Mouse (Mus musculus): ENCODE measurements around the gene Srpk2. TPM values are rescaled to one million over a fixed set of nuclear protein-coding genes. Genes with fewer than 3 reads are reported as not detected.
"Not testable (repeated sequence)": the region's sequence is repeated elsewhere in the genome, so short reads cannot be mapped to it uniquely, and the experiment has no call there.

Srpk2 gene
- polyA plus RNA-seq, 2 experiments from 2014 or later = 85.5 to 86.7 TPM

DNA sequence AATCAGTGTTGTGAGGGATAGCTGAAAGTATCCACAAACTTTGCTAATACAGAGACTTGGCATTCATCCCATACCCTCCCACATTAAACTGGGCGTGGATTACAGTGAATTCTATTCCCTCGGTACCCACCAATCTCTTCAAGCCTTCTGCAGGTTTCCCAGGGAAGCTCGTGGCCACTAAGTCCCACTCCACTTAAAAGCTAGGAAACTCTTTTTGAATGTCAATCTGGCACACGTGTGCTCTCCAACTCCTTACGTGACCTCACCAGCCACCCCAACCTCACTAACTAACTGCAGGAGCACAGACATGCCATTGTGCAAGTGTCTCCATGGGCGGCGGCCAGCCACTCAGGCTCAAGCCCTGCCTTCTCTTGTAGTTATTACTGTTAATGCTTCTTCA lies 12.3 kb downstream of the Srpk2 start:
- no peak for ATAC-seq

DNA sequence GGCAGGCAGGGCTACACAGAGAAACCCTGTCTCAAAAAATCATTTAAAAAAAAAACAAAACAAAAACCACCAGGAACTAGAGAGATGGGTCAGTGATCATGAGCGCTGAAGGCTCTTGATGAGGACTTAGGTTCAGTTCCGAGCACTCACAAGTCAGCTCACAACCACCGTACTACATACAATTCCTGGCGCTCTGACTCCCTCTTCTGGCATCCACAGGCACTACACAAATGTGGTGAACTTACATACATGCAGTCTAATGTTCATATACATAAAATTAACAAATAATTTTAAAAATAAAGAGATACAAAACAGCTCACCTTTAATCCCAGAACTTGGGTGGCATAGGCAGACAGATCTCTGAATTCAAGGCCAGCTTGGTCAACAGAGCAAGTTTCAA lies 13.5 kb downstream of the Srpk2 start:
- no peak for ATAC-seq

DNA sequence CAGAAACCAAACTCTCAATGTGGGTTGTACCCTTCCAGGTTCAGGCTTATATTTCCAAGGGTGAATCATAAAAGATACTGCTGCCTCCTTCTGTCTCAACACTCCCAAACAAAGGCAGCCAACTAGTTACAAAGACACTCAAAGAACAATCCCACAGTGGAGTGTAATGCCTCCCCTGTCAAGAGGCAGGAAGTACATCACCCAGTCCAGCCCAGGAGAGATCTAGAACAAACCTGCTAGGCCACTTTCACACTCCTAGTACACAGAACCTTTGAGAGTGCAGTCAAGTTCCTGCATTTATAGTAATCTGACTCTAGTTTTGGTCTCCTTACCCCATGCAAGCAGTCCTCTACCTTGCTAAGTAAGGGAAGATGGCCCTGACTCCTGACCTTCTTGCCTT lies 18.5 kb downstream of the Srpk2 start:
- no peak for ATAC-seq

DNA sequence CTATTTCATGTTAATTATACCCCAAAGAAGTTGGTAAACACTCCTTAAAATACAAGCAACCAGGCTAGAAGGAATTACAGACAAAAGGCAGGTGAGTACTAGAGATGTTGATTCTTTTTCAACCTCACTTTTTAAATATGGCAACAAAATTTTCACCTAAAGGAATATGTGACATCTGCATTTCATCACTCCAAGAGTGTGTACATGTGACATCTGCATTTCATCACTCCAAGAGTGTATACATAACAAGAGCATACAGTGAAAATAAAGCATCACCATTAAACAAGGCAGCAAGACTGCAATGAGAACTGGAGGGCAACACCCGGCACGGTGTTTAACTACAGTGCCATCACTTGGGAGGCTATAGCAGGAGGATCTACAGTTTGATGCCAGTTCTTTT lies 23.2 kb downstream of the Srpk2 start:
- ATAC-seq = no peak

DNA sequence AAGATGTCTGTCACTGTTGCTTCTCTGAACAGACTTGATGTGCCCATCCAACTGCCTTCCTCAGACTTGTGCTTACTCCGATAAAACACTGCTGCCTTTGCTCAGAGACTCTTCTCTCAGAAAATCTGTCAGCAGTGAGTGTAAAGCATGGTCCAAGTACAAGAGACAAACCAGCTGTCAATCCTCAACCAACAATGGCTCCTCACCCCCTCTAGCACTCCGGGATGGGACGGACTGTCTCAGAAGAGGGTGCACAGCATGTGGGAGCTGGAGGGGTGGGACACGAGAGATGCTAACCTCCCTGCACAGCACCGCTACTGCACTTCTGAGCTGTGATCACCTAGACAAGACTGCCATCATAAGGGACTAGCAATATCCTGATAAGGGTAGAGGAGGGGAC lies 26.4 kb downstream of the Srpk2 start:
- ATAC-seq = no peak

DNA sequence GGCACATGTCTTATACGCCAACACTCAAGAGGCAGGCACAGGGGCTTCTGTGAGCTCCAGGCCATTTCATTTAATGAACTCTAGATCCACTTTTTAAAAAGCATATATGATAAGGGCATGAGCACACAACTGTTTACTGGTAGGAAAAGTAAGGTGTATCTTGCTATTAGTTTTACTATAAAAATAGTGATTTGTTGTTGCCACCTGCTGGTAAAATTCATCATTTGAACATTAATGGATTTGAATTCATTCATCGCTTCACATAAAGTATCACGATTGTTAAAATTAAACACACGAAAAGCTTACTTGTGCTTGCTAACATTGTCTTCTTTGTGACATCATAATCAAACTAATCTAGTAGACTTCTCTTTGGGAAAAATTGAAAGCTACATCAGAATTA lies 27.8 kb downstream of the Srpk2 start:
- no peak for ATAC-seq

DNA sequence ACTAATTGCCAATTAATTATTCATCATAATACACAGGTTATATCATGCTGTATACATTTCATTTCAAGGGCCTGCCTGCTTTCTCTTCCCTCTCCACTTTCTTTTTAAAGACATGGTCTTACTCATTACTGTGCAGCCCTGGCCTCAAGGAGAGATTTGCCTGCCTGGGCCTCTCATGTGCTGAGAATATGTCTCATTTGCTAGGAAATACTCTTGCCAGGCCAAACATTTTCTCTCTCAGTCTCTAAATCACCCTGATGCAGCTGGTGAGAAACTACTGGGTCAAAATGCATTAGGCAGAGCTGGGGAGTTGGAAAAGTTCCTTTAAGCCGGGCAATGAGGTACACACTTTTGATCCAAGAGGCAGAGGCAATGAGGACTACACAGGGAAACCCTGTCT lies 29.4 kb downstream of the Srpk2 start:
- no peak for ATAC-seq

DNA sequence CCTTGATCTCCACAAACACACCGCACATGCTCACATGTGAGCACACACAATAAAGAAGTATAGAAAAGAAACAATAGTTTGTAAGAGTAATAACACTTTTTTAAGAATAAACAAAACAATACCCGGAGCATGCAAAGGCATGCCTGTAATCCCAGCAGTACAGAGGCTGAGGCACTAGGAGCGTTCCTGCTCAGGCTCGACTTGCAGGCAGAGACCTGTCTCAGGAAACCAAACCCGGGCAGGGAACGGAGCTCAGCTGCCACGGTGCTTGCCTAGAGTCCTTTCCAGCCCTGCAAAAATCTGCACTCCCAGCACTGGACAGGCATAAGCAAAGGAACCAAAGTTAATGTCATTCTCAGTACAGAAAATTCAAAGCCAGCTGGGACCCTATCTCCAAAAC lies 32.1 kb downstream of the Srpk2 start:
- no peak for ATAC-seq

DNA sequence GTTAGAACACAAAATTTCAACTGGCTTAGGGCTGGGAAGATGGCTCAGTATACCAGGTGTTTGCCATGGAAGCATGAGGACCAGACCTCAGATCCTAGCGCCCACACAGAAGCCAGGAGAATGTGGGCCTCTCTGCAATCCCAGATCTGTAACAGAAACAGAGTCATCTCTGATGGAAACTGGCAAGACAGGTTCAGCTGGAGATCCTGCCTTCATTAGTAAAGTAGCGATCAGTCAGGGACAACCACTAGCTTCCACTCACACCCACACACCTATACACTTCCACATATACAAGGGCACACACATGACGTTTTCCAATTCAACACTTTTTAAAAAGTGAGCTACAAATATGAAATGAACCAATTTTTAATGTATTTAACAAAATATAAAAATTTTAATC lies 32.6 kb downstream of the Srpk2 start:
- no peak for ATAC-seq

DNA sequence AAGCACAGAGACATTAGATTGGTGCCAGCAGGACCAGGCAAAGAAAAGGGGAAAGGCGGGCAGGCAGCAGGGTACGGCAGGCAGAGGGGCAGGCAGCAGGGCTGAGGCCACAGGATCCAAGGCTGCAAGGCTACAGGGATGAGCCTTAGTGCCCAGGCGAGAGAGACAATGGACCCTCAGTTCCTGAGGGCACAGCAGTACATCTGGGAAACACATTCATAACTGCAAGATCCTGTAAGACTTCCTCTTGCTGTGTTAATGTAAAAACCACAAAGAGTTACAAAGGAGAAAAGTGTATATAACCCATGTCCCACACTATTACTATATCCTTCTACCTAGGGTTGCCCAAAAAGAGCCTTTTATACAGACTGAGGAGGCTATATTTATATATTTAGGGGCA lies 33.9 kb downstream of the Srpk2 start:
- ATAC-seq = no peak

DNA sequence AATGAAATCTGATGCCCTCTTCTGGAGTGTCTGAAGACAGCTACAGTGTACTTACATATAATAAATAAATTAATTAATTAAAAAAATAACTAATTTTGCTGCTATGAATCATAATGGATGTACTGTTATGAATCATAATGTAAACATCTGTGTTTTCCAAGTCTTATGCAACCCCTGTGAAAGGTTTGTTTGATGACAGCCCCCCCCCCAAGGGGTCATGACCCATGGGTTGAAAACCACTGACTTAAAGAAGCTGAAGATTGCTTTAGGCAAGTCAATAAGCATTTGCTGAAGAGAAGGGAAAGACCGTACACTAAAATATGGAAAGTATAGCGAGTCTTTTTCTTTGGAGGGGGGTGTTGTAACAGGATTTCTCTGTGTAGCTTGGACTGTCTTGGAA lies 35.2 kb downstream of the Srpk2 start:
- ATAC-seq = no peak

DNA sequence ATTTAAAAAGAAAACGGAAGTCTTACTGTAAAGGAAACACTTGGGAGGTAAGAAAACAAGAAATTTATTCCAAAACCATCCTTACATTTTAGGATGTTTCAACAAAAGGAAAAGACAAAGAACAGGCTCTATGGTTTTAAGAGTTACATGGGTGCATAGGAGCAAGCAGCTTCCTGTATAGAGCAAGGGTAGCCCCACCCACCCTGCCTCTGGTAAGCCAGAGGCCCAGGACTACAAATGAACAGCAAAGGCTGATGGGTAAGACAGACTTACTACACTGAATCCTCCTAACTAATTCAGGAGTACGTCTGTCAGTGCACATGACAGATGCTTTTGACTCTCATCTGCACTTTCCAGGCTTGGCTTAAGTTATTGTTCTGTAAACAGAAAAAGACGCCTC lies 38.7 kb downstream of the Srpk2 start:
- ATAC-seq = peak; percentile 47

DNA sequence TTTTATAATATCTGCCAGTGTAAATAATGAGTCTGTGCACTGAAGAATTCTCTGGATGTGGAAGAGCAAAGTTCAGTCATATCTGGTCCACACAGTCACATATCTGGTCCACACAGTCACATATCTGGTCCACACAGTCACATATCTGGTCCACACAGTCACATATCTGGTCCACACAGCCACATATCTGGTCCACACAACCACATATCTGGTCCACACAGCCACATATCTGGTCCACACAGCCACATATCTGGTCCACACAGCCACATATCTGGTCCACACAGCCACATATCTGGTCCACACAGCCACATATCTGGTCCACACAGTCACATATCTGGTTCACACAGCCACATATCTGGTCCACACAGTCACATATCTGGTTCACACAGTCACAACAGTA lies 45.2 kb downstream of the Srpk2 start:
- not testable (repeated sequence) for ATAC-seq

DNA sequence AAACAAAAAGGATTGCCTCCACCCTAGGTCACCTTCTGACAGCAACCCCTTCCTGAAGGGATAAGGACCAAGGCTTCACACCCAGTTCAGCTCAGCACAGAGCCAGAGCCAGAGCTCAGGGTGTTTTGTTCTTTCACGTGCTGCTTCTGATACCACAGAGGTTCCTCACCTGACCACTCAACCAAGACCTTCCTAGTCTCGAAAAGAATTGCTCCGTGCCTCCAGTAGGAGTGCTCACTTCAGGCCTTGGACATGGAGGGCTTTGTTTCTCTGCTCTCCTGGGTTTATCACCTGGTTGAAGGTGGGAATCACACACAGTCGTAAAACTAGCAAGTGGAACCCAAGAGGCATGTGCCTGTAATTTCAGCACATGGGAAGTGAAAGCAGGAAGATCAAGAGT lies 46.4 kb downstream of the Srpk2 start:
- ATAC-seq = no peak

DNA sequence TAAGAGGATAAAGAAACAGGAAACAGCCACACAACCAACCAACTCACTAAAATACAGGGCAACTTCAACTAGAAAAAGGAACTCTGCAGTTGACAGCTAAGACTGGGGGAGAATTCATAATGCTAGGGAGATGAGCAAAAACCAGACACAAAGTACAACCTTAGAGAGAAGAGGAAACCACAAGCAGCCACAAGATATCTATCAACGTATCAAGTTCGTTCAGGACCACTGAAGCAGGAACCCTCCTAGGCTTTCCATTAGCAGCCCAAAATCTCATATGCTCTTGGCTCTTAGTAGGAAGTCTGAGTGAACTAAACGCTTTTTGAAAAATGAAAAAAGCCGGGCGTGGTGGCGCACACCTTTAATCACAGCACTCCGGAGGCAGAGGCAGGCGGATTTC lies 47.1 kb downstream of the Srpk2 start:
- peak; percentile 93 for ATAC-seq

DNA sequence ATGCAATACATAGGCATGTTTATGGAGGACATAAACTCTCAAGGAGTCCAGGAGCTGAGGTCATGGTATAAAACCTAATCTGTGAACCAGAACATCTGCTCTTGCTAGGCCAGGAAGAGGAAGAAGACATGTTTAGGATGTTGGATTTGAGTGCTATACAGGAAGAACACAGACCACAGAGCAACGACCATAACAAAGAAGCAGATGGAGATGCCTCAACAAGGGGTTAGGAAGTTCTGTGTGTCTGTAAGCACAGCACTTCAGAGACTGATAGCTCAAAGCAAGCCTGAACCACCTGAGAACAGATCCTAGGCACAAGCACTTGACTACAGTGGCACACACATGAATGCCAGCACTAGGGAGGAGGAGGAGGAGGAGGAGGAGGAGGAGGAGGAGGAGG lies 52.9 kb downstream of the Srpk2 start:
- ATAC-seq = no peak

DNA sequence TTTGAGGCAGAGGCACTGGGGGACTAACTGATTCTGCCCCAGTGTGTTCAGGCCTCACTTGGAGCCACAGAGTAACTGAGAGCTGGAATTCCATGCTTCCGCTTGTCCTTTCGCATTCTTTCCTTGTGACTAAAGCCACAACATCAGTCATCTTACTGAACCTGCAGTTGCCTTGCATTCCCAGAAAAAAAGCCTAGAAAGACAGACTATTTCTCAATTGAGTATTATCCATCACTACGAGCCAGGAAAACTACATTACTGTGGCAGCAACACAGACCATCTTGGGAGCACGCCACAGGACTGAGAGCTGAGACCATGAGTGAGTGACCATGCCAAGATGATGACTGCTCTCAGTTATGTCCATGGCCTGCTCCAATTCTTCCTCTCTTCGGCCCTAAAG lies 57.2 kb downstream of the Srpk2 start:
- ATAC-seq = no peak

DNA sequence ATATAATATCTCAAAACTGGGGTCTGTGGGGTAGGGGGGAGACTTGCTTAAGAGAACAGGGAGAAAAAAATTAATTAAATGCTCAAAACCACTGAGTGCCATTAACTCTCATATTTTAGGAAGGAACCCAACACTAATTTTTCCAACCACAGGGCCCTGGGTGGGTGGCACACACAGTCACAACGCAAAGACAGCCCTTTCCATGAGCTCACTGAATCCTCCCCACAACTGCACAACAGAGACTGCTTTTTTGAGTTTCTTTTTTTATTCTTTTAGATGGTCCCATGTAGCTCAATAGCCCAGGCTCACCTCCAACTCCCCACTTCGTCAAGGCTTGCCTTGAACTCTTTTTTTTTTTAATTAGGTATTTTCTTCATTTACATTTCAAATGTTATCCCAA lies 58.2 kb downstream of the Srpk2 start:
- peak; percentile 43 for ATAC-seq

DNA sequence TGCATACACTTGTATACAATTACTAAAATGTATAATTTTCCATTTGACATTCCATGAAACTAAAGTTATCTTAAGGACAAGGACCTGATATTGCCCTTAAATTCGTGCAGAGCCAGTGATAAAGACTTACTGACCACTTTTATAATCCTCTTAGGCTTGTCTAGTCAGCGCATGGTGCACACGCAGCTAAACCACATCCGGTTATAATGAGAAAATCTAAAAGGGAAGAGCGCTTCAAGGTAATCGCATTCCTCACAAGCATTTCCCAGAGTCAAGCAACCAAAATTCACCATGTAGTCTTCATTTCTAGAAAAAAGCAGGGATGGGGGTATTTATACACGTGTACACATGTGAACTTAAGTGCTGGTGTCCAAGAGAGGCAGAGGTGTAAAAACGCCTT lies 63.8 kb downstream of the Srpk2 start:
- ATAC-seq = peak; percentile 21

DNA sequence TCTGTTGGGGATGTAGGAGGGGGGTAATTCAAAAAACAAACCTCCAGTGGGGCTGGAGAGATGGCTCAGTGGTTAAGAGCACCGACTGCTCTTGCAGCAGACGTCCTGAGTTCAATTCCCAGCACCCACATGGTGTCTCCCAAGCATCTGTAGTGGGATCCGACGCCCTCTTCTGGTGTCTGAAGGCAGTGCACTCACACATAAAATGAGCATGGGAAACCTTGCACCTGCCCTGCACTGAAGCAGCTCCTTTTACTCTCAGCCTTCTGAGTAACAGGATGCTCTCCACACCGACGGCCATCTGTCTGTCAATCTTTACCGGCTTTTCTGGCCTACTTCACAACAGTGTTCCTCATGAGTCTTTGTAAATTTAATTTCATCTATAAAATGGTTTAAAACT lies 65.8 kb downstream of the Srpk2 start:
- no peak for ATAC-seq

DNA sequence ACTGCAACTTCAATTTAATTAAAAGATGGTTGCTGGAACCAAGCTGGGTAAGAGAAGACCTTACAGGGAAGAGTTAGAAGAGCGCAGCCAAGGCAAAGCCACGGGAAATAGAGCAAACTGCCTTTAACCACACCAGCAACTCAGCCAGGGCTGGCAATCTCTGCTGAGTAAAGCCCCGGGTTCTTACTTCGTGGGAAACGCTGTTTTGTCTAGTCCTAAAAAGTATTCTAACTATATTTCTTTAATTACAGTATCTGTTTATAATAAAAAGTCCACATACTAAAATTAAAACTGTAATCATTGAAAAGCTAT lies 67.4 kb downstream of the Srpk2 start:
- no peak for ATAC-seq

DNA sequence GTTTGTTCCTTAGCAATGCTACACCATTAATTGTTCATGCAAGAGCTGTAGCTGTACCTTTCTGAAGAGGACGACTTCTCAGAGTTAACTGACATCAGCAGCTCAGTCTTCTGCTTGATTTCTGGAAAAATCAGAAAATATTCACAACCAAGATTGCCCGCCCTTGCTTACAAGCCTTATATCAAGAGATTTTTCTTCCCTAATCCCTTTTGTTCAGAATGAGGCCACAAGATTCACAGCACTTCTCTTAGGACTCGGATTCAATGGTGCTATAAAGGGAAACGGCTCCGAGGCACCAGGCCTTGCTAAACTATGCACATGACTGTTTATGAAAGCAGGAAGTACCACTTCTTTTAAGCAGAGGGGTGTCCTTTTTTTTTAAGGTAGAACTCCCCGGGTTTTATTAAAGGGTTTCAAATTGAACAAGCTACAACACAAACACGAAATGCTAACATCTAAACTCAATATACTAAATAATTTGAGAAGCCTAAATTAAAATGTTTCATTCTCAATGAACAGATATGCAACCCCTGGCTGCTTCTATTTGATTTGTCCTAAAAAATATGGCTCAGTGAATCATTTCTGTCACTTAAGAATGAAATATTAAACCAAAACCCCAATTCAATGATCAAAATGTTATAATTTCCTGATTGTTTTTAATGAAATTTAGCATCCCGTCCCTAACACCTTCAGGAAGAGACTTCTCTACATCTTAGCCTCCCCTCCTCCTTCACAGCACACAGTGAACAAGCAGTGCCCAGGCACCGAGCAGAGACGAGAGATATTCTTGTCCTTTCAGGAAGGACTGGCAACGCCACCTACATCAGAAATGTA lies 67.9 kb downstream of the Srpk2 start:
- ATAC-seq = peak; percentile 85

DNA sequence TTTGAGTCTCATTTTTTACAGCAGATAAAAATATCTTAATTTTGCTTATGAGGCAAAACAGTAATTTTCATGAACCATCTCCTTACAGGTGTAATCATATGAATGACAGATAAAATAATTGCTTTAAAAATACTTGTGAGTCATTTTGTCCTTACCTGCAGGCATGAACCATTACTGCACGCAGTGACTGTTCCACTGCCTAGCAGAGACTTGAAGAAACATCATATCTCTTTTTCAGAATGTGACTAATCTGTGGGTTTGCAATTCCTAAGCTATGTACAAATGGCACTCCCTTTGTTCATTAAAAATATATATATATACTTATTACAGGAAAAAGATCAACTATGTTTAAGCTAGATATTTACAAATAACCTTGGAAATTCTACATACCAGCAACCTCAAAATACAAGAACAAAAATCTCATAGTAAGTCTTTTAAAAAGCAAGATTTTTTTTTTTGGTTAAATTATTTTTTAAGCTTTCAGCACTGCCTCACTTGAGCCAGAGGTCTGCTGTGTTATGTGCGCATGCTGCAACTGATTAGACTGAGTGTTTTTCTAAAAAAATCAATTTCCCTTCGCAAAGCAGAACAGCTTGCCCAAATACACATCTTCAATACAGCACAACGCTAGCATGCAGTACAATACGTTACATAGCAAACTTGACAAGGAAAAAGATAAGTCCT lies 68.7 kb downstream of the Srpk2 start:
- ATAC-seq = peak; percentile 12

DNA sequence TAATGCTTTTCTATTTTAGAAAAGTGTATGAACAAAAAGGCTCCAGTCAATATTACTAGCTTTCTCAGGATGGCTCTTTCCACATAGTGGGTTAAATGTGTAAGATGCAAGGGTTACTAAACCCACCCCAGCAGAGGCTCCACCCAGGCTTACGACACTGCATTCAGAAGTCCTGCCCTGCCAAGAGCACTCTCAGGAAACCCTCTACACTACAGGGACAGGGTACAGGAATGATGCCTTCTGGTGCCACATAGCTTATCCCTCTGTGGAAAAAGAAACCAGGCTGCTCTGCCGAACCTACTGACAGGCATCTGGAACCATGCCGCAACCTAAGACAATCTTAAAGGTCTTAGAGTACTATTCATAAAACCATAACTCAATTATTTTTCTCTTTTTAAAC lies 71.6 kb downstream of the Srpk2 start:
- no peak for ATAC-seq

Data from CD4-positive, CD25-positive, alpha-beta regulatory T cell, adult 4 months (primary cell).